Mouse (Mus musculus): ENCODE data around the gene Pars2. TPM values are rescaled to one million over a fixed set of nuclear protein-coding genes. Genes with fewer than 3 reads are reported as not detected.
A peak's percentile ranks its signal among the peaks of the same experiment; 100 is the strongest.

Gene Pars2
- polyA plus RNA-seq, 1 experiment from 2014 or later: 13.5 TPM

DNA sequence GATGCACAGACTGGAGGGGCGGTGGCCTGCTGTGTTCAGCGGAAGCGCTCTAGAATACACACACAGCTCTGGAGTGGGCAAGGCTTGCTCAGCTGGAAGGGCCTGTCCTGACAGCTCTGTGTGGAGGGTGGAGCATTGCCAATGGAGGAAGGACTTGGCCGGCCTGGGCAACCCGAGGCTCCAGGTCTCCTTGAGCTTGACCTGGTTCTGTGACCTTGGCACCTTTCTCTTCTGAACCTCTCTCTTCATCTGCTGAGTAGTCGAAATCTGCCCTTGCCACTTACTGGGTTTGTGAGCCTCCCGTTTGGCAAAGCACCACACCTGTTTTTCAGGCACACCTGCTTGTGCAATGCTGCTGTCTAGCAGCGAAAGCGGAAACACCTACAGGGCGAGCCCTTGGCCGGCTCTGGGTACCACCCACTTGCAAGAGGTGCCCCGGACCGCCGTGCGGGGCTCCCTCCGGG, 28.8 kb upstream of the Pars2 start, which contains the start of gene Ttc22:
Gene Ttc22 (plus strand): TSS at position 403 of the 464 bp plus-strand sequence.
- ATAC-seq (ENCODE audit: borderline replicate concordance, extremely low read depth, low FRiP score, low TSS enrichment): no peak
- H3K9me3 ChIP-seq: no peaks in the 10 kb centered on the region

DNA sequence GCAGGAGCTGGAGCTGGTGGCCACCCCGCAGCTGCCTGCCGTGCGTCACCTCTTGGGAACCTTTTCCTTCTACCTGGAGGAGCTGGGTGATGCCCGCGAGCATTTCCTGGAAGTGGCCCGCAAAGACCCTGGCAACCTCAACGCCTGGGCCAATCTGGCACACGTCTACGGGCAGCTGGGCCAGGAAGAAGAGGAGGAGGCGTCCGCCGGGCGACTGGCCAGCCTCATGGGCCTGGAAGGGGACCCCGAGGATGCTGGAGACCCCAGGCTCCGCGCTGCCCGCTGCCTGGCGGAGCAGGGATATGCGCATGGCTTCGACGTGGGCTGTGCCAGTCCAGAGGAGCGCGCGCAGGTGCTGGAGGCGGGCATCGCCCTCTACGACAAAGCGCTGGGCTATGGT, 28.2 kb upstream of the Pars2 start:
- H3K4me1 ChIP-seq: peaks cover 14% of the 10 kb centered on the region; the same call in 1 of the 2 replicates
- H3K27me3 ChIP-seq: peaks cover 48% of the 10 kb centered on the region
- H3K36me3 ChIP-seq: no peaks in the 10 kb centered on the region
- H3K9me3 ChIP-seq: no peaks in the 10 kb centered on the region
- peak overlapping the region; percentile 58 for H3K4me2 ChIP-seq
- ATAC-seq (ENCODE audit: borderline replicate concordance, extremely low read depth, low FRiP score, low TSS enrichment): no peak
- H3K9ac ChIP-seq: no peak overlapping the region
- peak overlapping the region; percentile 24 for H3K4me3 ChIP-seq
- 26% methylated on average over 28 of the region's 28 CpGs for WGBS
- no peak overlapping the region for H3K27ac ChIP-seq

More for the DNA sequence above, 28.8 kb upstream of the Pars2 start, which contains the start of gene Ttc22:
- H3K4me1 ChIP-seq: peaks cover 14% of the 10 kb centered on the region; the same call in 1 of the 2 replicates
- peak within 1 kb of the TSS; percentile 24 for H3K4me3 ChIP-seq
- WGBS: 15% methylated on average over 16 of the region's 16 CpGs
- no peak within 1 kb of the TSS for H3K27ac ChIP-seq
- H3K4me2 ChIP-seq: peak within 1 kb of the TSS; percentile 58
- no peak within 1 kb of the TSS for H3K9ac ChIP-seq
- H3K36me3 ChIP-seq: no peaks in the 10 kb centered on the region
- H3K27me3 ChIP-seq: peaks cover 50% of the 10 kb centered on the region

DNA sequence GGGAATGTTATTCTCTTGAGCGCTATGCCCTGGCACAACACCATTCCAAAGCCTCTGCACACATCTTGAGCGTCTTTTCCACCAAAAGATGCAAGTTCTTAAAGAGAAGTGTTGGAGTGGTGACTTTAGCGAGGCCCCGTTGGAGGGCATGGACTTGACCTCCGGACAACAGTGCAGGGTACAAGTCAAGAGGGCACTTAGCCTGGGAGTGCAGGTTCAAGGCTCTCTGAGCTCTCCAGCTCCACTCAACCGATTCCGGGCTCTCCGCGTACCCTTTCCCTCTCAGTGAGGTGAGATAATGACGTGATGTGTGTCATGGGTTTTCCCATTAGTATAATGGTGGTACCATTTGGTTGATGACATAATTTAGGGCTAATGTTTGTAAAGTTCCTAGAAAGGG, 26.6 kb upstream of the Pars2 start:
- H3K9me3 ChIP-seq: no peaks in the 10 kb centered on the region
- H3K4me3 ChIP-seq: no peak overlapping the region
- 62% methylated on average over 10 of the region's 10 CpGs for WGBS
- no peak for ATAC-seq (ENCODE audit: borderline replicate concordance, extremely low read depth, low FRiP score, low TSS enrichment)
- no peaks in the 10 kb centered on the region for H3K36me3 ChIP-seq
- peaks cover 21% of the 10 kb centered on the region for H3K4me1 ChIP-seq
- no peak overlapping the region for H3K27ac ChIP-seq
- H3K9ac ChIP-seq: no peak overlapping the region
- H3K27me3 ChIP-seq: peaks cover 45% of the 10 kb centered on the region
- no peak overlapping the region for H3K4me2 ChIP-seq

DNA sequence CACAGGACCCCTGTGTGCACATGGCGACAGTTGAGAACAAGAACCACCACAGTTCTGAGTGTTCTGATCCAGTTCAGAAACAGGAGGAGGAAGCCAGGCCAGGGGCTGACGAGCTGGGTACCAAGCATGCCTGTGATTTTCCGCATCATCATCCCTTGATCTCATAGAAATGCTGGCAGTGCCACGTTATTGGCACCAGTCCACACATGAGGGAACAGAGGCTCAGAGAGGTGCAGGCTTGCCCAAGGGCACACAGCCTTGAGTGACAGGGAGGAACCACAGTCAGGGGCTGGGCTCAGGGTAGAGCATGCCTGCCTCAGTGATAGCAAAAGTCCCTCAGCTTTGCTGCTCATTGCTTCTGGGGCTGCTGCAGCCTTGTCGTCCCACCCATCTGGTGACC, 23.1 kb upstream of the Pars2 start:
- H3K4me2 ChIP-seq: no peak overlapping the region
- H3K27me3 ChIP-seq: peaks cover 30% of the 10 kb centered on the region
- no peaks in the 10 kb centered on the region for H3K36me3 ChIP-seq
- WGBS: 76% methylated on average over 5 of the region's 5 CpGs
- H3K9me3 ChIP-seq: no peaks in the 10 kb centered on the region
- H3K4me1 ChIP-seq: peaks cover 27% of the 10 kb centered on the region
- ATAC-seq (ENCODE audit: borderline replicate concordance, extremely low read depth, low FRiP score, low TSS enrichment): no peak
- H3K9ac ChIP-seq: no peak overlapping the region
- H3K27ac ChIP-seq: no peak overlapping the region
- H3K4me3 ChIP-seq: no peak overlapping the region

DNA sequence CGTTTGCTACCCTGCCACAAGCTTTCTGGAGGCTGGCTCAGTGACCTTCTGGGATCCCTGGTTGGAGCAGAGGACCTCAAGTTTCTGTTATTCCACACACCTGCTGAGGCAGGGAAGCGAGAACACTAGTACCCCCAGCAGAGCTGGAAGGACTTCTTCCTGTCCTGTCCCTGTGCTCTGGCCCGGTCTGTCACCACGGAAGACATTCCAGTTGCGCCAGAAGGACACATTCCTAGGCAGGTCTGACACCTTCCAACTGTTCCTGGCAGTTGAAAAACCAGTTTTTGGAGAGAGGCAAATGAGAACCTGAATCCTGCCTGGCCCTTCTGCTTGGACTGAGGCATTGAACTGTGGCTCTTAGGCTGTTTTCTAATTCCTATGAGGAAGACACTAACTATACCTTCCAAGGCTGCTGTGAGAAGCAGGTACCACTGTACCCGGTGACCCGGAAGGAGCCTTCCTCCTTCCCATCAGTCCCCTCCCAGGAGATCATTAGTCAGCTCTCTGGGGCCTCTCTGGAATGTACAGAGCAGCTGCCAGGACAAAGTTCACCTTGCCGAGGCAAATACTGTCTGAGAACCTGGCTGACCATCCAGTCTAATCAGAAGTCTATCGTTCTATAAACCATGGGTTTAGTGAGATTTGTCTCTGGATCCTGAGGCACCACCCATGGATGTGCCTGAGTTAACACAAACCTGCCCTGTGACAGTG, 22.1 kb upstream of the Pars2 start:
- H3K4me2 ChIP-seq: no peak overlapping the region
- H3K36me3 ChIP-seq: no peaks in the 10 kb centered on the region
- 17% methylated on average over 9 of the region's 9 CpGs for WGBS
- H3K4me3 ChIP-seq: no peak overlapping the region
- ATAC-seq (ENCODE audit: borderline replicate concordance, extremely low read depth, low FRiP score, low TSS enrichment): no peak
- H3K27me3 ChIP-seq: peaks cover 21% of the 10 kb centered on the region; the same call in 1 of the 2 replicates
- H3K9ac ChIP-seq: no peak overlapping the region
- H3K9me3 ChIP-seq: no peaks in the 10 kb centered on the region
- peak overlapping the region; percentile 29; the same call in 1 of the 2 replicates for H3K27ac ChIP-seq
- peaks cover 33% of the 10 kb centered on the region for H3K4me1 ChIP-seq

DNA sequence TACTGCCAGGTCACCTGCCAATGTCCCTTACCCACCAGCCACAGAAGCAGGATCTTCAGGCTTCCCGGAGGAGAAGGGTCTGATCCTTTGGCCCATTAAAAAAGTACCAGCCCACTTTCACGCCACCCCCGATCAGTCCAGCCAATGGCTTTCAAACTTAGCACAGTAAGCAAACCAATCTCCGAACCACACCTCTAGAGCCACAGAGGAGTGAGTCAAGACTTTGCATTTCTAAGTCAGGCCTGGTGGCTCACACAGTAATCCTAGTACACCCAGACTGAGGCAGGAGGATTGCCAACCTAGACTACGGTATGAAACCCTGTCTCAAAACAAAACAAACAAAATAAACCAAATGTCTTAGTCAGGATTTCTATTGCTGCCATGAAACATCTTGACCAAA, 21.5 kb upstream of the Pars2 start:
- peaks cover 33% of the 10 kb centered on the region for H3K4me1 ChIP-seq
- no peak for ATAC-seq (ENCODE audit: borderline replicate concordance, extremely low read depth, low FRiP score, low TSS enrichment)
- H3K4me2 ChIP-seq: no peak overlapping the region
- H3K4me3 ChIP-seq: no peak overlapping the region
- H3K9ac ChIP-seq: no peak overlapping the region
- H3K27ac ChIP-seq: no peak overlapping the region; the same call in 1 of the 2 replicates
- 49% methylated on average over 5 of the region's 5 CpGs for WGBS
- peaks cover 15% of the 10 kb centered on the region; the same call in 1 of the 2 replicates for H3K27me3 ChIP-seq
- no peaks in the 10 kb centered on the region for H3K36me3 ChIP-seq
- H3K9me3 ChIP-seq: no peaks in the 10 kb centered on the region

DNA sequence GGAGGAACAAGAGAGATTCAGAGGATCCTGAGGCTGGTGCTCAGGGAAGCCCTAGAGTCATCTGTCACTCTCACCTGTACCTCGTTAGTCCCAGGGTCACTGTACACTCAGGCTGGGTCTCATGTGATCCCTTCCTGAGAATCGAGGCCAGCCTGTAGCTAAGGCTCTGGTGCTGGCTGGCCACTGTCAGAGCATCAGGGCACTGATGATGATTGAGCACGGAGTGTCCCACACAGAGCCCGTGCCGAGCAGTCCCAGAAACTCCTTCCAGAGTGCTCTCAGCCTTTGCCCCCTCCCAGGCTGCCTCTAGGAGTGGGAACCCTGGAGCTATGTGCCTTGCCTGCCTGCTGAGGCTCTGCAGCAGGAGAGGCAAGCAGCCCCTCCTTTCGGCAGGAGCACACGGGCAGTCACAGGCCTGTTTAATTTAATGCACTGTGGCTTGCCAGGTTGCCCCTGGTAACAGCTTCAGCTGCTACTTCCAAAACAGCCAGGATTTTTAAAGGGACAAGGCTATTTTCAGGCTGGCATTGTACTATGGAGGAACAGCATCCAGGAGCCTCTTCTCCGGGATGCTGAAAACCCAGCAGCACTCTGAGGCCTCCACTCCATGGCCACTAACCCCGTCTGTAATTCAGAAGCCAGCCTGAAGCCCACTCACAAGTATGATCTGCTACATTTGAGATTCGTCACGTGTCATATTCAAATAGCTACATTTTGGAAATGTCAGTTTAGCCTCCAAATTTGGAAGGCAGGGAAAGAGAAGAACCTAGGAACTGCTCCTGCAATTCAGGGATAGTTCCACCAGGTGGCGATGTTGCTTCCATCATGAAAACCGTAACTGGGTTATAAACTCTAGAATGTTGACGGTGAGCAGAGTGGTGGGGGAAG, 20.3 kb upstream of the Pars2 start:
- Histone ChIP-seq H3K4me3 (no peak overlapping the region), H3K4me1 (peaks cover 33% of the 10 kb centered on the region), H3K9me3 (no peaks in the 10 kb centered on the region), H3K27ac (no peak overlapping the region), H3K4me2 (no peak overlapping the region), H3K27me3 (peaks cover 7% of the 10 kb centered on the region; the same call in 1 of the 2 replicates), H3K9ac (no peak overlapping the region), H3K36me3 (no peaks in the 10 kb centered on the region)
- no peak for ATAC-seq (ENCODE audit: borderline replicate concordance, extremely low read depth, low FRiP score, low TSS enrichment)
- WGBS: 22% methylated on average over 14 of the region's 14 CpGs

DNA sequence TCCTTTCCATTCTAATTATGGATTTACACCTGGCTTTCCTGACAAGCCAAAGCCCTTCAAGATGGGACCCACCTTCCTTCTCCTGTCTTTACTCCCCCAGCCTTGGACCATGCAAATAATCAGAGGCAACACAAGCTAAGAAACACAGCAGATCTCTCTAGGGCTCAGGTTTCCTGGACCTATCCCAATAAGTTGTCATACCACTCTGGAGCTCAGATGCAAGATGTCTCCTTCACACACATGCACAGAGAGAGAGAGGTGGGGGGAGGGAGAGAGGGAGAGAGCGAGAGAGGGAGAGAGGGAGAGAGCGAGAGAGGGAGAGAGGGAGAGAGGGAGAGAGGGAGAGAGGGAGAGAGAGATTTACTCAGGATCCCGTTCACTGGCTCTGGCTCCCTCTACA, 18.6 kb upstream of the Pars2 start:
- H3K4me1 ChIP-seq: peaks cover 33% of the 10 kb centered on the region
- peak; percentile 56; the same call in 1 of the 2 replicates for ATAC-seq (ENCODE audit: borderline replicate concordance, extremely low read depth, low FRiP score, low TSS enrichment)

DNA sequence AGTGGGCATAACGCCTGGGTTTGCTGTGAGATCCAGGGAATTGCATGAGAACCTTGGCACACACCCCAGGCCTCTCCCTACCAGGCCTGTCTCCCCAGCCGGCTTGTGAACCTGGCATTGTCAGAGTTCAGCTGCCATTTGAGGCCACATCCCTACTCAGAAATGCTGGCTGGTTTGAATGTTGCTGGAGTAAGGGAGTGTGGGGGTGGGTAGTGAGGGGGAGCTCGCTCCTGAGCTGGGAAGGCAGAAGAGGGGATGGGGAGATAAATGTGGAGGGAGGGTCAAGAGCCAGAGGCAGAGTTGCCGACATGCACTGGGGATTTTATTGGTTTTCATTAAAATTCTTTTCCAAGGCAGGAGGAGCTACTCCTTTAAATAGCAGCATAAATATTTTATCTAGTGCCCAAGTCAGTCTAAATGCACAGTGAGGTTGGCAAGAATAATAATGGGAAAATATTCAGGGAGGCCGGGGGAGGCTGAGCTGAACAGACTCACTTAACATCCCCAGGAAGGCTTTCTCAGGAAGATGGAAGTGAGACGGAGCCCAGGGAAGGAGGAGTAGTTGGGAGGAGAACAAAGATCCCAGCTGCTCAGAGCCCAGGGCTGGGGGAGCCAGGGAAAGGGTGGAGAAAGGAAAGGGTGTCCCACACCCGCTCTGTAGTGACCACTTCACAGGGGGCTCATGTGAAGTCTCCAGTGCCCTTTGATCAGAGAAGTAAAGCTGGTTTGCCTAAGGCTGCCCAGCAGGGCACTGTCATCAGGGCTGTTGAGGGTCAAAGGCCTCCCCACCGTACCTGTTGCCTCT, 17.4 kb upstream of the Pars2 start:
- ATAC-seq (ENCODE audit: borderline replicate concordance, extremely low read depth, low FRiP score, low TSS enrichment): peak; percentile 28

More for the DNA sequence above, 18.6 kb upstream of the Pars2 start:
- peak overlapping the region; percentile 56; the same call in 1 of the 2 replicates for H3K27ac ChIP-seq
- H3K4me3 ChIP-seq: no peak overlapping the region
- WGBS: 8% methylated on average over 2 of the region's 3 CpGs
- H3K9ac ChIP-seq: no peak overlapping the region
- no peak overlapping the region for H3K4me2 ChIP-seq
- H3K9me3 ChIP-seq: no peaks in the 10 kb centered on the region
- H3K36me3 ChIP-seq: no peaks in the 10 kb centered on the region
- H3K27me3 ChIP-seq: no peaks in the 10 kb centered on the region

DNA sequence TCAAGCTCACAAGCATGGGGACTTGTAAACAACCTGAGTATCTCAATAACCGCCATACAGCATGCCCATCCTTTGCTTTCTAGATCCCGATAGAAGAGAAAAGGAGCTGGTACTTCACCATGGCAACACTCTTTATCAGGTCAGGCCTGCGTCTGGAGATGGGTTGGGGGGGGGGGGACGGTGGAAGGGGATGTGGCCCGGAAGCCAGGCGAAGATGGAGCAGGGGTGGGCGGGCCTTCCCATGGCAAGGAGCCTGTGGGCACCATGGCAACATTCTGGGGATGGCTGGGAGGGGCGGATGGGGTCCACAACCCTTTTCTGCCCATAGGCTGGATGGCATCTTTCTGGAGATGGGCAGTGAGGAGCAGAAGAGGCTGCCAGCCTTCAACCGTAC, 16.8 kb upstream of the Pars2 start:
- WGBS: 31% methylated on average over 9 of the region's 9 CpGs
- Histone ChIP-seq H3K9ac (no peak overlapping the region), H3K4me1 (peaks cover 28% of the 10 kb centered on the region), H3K4me3 (no peak overlapping the region), H3K36me3 (no peaks in the 10 kb centered on the region), H3K4me2 (no peak overlapping the region), H3K27ac (peak overlapping the region; percentile 56; the same call in 1 of the 2 replicates), H3K9me3 (no peaks in the 10 kb centered on the region), H3K27me3 (no peaks in the 10 kb centered on the region)
- ATAC-seq (ENCODE audit: borderline replicate concordance, extremely low read depth, low FRiP score, low TSS enrichment): no peak

More for the DNA sequence above, 17.4 kb upstream of the Pars2 start:
- no peaks in the 10 kb centered on the region for H3K9me3 ChIP-seq
- H3K27me3 ChIP-seq: no peaks in the 10 kb centered on the region
- 26% methylated on average over 8 of the region's 8 CpGs for WGBS
- peak overlapping the region; percentile 56 for H3K27ac ChIP-seq
- H3K4me1 ChIP-seq: peaks cover 32% of the 10 kb centered on the region
- H3K36me3 ChIP-seq: no peaks in the 10 kb centered on the region
- no peak overlapping the region for H3K4me2 ChIP-seq
- no peak overlapping the region for H3K4me3 ChIP-seq
- H3K9ac ChIP-seq: no peak overlapping the region

All from lung, embryonic 15.5 days (tissue).